Mouse (Mus musculus): ENCODE data around the gene Ushbp1.
"Not testable (repeated sequence)": the region's sequence is repeated elsewhere in the genome, so short reads cannot be mapped to it uniquely, and the experiment has no call there.

The Ushbp1 gene

GRCm38 (mm10) chr8:71370711-71371235, 24.8 kb downstream of the Ushbp1 start:
- DNase-seq (ENCODE audit: low spot score): no peak

- no peak for DNase-seq (ENCODE audit: low spot score)
Observed at GRCm38 (mm10) chr8:71369040-71369718, 26.4 kb downstream of the Ushbp1 start.

GRCm38 (mm10) chr8:71368366-71368765, 27.2 kb downstream of the Ushbp1 start:
- DNase-seq (ENCODE audit: low spot score): no peak

GRCm38 (mm10) chr8:71367529-71368176, 27.9 kb downstream of the Ushbp1 start:
- no peak for DNase-seq (ENCODE audit: low spot score)

GRCm38 (mm10) chr8:71366771-71367528, 28.7 kb downstream of the Ushbp1 start, which contains the start of gene Use1:
Gene Use1, plus strand, starts transcription at chr8:71366848.
- DNase-seq (ENCODE audit: low spot score): peak; percentile 90

- DNase-seq (ENCODE audit: low spot score): no peak
Observed at GRCm38 (mm10) chr8:71358026-71358425, 37.6 kb downstream of the Ushbp1 start.

- DNase-seq (ENCODE audit: low spot score): no peak
Observed at GRCm38 (mm10) chr8:71351520-71351919, 44.1 kb downstream of the Ushbp1 start.

GRCm38 (mm10) chr8:71351117-71351516, 44.5 kb downstream of the Ushbp1 start:
- DNase-seq (ENCODE audit: low spot score): no peak

GRCm38 (mm10) chr8:71346581-71346980, 49.0 kb downstream of the Ushbp1 start:
- DNase-seq (ENCODE audit: low spot score): no peak

- peak; percentile 29 for DNase-seq (ENCODE audit: low spot score)
Observed at GRCm38 (mm10) chr8:71340625-71341024, 55.0 kb downstream of the Ushbp1 start.

- not testable (repeated sequence) for DNase-seq (ENCODE audit: low spot score)
Observed at GRCm38 (mm10) chr8:71337834-71338233, 57.8 kb downstream of the Ushbp1 start.
